Comparison of ENCODE assay signal across 9 mouse cellular contexts in the genomic region with DNA sequence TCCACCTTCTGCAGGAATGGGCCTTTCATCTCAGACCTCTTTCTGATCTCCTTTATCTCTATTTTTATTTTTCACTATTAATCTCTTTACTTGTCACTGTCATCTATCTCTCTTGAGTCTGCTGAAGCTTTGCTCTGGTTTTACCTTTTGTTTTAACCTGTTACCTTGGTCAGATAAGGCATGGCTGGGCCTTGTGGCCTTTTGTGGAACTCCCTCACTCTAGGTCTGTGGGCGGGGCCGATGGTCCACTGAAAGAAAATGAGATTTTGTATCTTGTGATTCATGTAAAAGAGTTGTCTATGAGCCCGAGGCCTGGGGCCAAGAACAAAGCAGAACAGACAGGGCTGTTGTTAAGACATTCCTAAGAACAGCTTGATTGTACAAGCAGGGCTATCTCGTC. TPM values are rescaled to one million over a fixed set of nuclear protein-coding genes. Genes with fewer than 3 reads are reported as not detected.
ATAC-seq and TF ChIP-seq lines count a peak whose summit lies in the region.
"Not testable (repeated sequence)": the region's sequence is repeated elsewhere in the genome, so short reads cannot be mapped to it uniquely, and the experiment has no call there.
"Had no signal": no experiment of that assay in that cellular context is flagged by ENCODE, and none has a peak within 500 bp of the region (broad histone marks: within the 10 kb centered on the region; RNA-seq: fewer than 3 reads in every experiment).

No protein-coding gene starts in this region.

- TF ChIP-seq CTCF in intestine, postnatal 0 days (IDR thresholded peaks at IDR 0.05; ENCODE audit: low read depth): not testable (repeated sequence)

- H3K9me3 ChIP-seq in intestine, embryonic 15.5 days; intestine, embryonic 16.5 days (ENCODE audit: control insufficient read depth, low read length); intestine, postnatal 0 days (ENCODE audit: control insufficient read depth): not testable (repeated sequence)

- H3K27ac ChIP-seq in intestine, embryonic 15.5 days; intestine, embryonic 16.5 days (ENCODE audit: low read length); intestine, postnatal 0 days (ENCODE audit: low read depth, low read length): not testable (repeated sequence)

- WGBS in intestine, embryonic 15.5 days: no CpG with 5 or more reads among the region's 4 CpGs
- no CpG with 5 or more reads among the region's 4 CpGs for WGBS in intestine, embryonic 16.5 days
- no CpG with 5 or more reads among the region's 4 CpGs for WGBS in intestine, postnatal 0 days

- not testable (repeated sequence) for H3K27me3 ChIP-seq in intestine, embryonic 15.5 days (replicated peaks); intestine, embryonic 16.5 days (replicated peaks; ENCODE audit: control insufficient read depth, insufficient read depth, low read length); intestine, postnatal 0 days (replicated peaks; ENCODE audit: control insufficient read depth, insufficient read depth, low read length)

- H3K9ac ChIP-seq in intestine, embryonic 15.5 days; intestine, embryonic 16.5 days (ENCODE audit: low read depth, low read length); intestine, postnatal 0 days (ENCODE audit: low read depth, low read length): not testable (repeated sequence)

- not testable (repeated sequence) for H3K4me3 ChIP-seq in intestine, embryonic 15.5 days (replicated peaks); intestine, embryonic 16.5 days (ENCODE audit: low read length); intestine, postnatal 0 days (ENCODE audit: low read depth, low read length)

- peak; percentile 55 for ATAC-seq in intestine, embryonic 15.5 days
- ATAC-seq in intestine, embryonic 16.5 days: peak; percentile 56
- ATAC-seq in intestine, postnatal 0 days: peak; percentile 61

- not testable (repeated sequence) for H3K36me3 ChIP-seq in intestine, embryonic 15.5 days; intestine, embryonic 16.5 days (ENCODE audit: control insufficient read depth, insufficient read depth, low read length); intestine, postnatal 0 days (ENCODE audit: control insufficient read depth, insufficient read depth)

- H3K4me2 ChIP-seq in intestine, embryonic 15.5 days (replicated peaks); intestine, embryonic 16.5 days (ENCODE audit: low read depth, low read length); intestine, postnatal 0 days (replicated peaks; ENCODE audit: low read depth): not testable (repeated sequence)

- H3K4me1 ChIP-seq in intestine, embryonic 15.5 days (replicated peaks); intestine, embryonic 16.5 days (ENCODE audit: control insufficient read depth, insufficient read depth, low read length); intestine, postnatal 0 days (replicated peaks; ENCODE audit: control insufficient read depth, insufficient read depth, low read length): not testable (repeated sequence)

RNA-seq across cellular contexts. Expression of a gene that starts 19.5 kb away (rescaled TPM):
- polyA plus RNA-seq in intestine, embryonic 15.5 days (2015; fragmentation: Nextera tagmentation; extraction: Ambion mirVana): 0.03 and 0.04 TPM in 2 replicates
- 0.01 TPM in 1 of 2 replicates, not detected in the other for polyA plus RNA-seq in intestine, embryonic 16.5 days (2015; fragmentation: Nextera tagmentation; extraction: Ambion mirVana)
- polyA plus RNA-seq in intestine, postnatal 0 days (2015; fragmentation: Nextera tagmentation; extraction: Ambion mirVana): 0.07 and 0.08 TPM in 2 replicates
- polyA plus RNA-seq: adrenal gland, adult 2 months; brain, embryonic 14.5 days; C2C12; G1E had no signal

RNA-seq across cellular contexts. Expression of a gene that starts 49.5 kb away (rescaled TPM):
- not detected in 2 replicates for polyA plus RNA-seq in intestine, embryonic 15.5 days (2015; fragmentation: Nextera tagmentation; extraction: Ambion mirVana)
- not detected in 2 replicates for polyA plus RNA-seq in intestine, embryonic 16.5 days (2015; fragmentation: Nextera tagmentation; extraction: Ambion mirVana)
- polyA plus RNA-seq in intestine, postnatal 0 days (2015; fragmentation: Nextera tagmentation; extraction: Ambion mirVana): not detected in 2 replicates
- polyA plus RNA-seq: adrenal gland, adult 2 months; brain, embryonic 14.5 days; C2C12; CD4-positive, CD25-positive, alpha-beta regulatory T cell, adult 4 months; G1E; Patski had no signal

RNA-seq across cellular contexts. Expression of a gene that starts 52.7 kb away (rescaled TPM):
- 0.16 TPM in 1 of 2 replicates, not detected in the other for polyA plus RNA-seq in intestine, embryonic 15.5 days (2015; fragmentation: Nextera tagmentation; extraction: Ambion mirVana)
- polyA plus RNA-seq in intestine, embryonic 16.5 days (2015; fragmentation: Nextera tagmentation; extraction: Ambion mirVana): 0.06 and 0.27 TPM in 2 replicates
- 0.17 and 0.21 TPM in 2 replicates for polyA plus RNA-seq in intestine, postnatal 0 days (2015; fragmentation: Nextera tagmentation; extraction: Ambion mirVana)
- polyA plus RNA-seq: C2C12; CD4-positive, CD25-positive, alpha-beta regulatory T cell, adult 4 months; G1E had no signal
